Mouse (Mus musculus) stomach, postnatal 0 days (tissue): ENCODE measurements at regions not wholly inside any gene's neighbourhood (a gene's known extent, or its start where the extent isn't known, plus 50 kb on each side); places are given as distances from the start of the nearest gene placed in this dataset.

ENCODE experiments used
- ATAC-seq: fragments of 200-750 bp; cut with Nextera tagmentation; 2 replicates; pipeline ENCODE4 v1.8.0; 2017; ENCODE audit not compliant: low FRiP score, low TSS enrichment
- DNase-seq: peaks from one replicate; pipeline ENCODE4 v3.0.0-alpha.2; 2016; ENCODE audit warnings: low spot score
- H3K27ac ChIP-seq: fragments of 300-500 bp; sonication (generic); replicated peaks from 2 replicates; pipeline ENCODE4 v1.5.1; 2014; ENCODE audit warnings: mild to moderate bottlenecking, control low read depth
- H3K27me3 ChIP-seq: fragments of 300-500 bp; sonication (generic); 2 replicates; pipeline ENCODE4 v1.6.1; 2014; ENCODE audit warnings: low read length; ENCODE audit not compliant: control insufficient read depth, insufficient read depth
- H3K36me3 ChIP-seq: fragments of 300-500 bp; sonication (generic); 2 replicates; pipeline ENCODE4 v1.6.1; 2014; ENCODE audit warnings: low read length, mixed read lengths; ENCODE audit not compliant: control insufficient read depth, insufficient read depth
- H3K4me1 ChIP-seq: fragments of 300-500 bp; sonication (generic); replicated peaks from 2 replicates; pipeline ENCODE4 v1.6.1; 2014; ENCODE audit warnings: antibody characterized with exemption; ENCODE audit not compliant: control insufficient read depth, insufficient read depth
- H3K4me2 ChIP-seq: fragments of 300-500 bp; sonication (generic); replicated peaks from 2 replicates; pipeline ENCODE4 v1.6.1; 2014; ENCODE audit warnings: low read depth, mild to moderate bottlenecking, control low read depth, moderate library complexity
- H3K4me3 ChIP-seq: fragments of 300-500 bp; sonication (generic); 2 replicates; pipeline ENCODE4 v1.5.1; 2014; ENCODE audit warnings: low read depth, low read length, control low read depth
- H3K9ac ChIP-seq: fragments of 300-500 bp; sonication (generic); 2 replicates; pipeline ENCODE4 v1.6.1; 2014; ENCODE audit warnings: mild to moderate bottlenecking, low read length, control low read depth, mixed read lengths
- H3K9me3 ChIP-seq: fragments of 300-500 bp; sonication (generic); 2 replicates; pipeline ENCODE4 v1.6.1; 2016; ENCODE audit warnings: low read length; ENCODE audit not compliant: control insufficient read depth
- CTCF ChIP-seq: IDR thresholded peaks from 2 replicates; pipeline ENCODE4 v1.5.1; 2016; ENCODE audit warnings: antibody characterized with exemption, low read depth, mild to moderate bottlenecking, moderate library complexity
- EP300 ChIP-seq: optimal IDR thresholded peaks from 2 replicates; pipeline ENCODE3; 2016; ENCODE audit warnings: antibody characterized with exemption
- WGBS: fragments of 180-500 bp; shearing (Covaris S2); extraction: QIAGEN DNeasy Blood & Tissue Kit; methylation state at CpG from one replicate; pipeline ENCODE4 v1.1.7; 2014; 5-methylcytosine and 5-hydroxymethylcytosine counted together

GRCm38 (mm10) chr3:123784127-123784526 is 93.5 kb upstream of the Ndst3 start:
- Histone ChIP-seq H3K36me3 (no peaks in the 10 kb centered on the region), H3K27ac (no peak overlapping the region), H3K27me3 (no peaks in the 10 kb centered on the region), H3K9ac (no peak overlapping the region), H3K9me3 (no peaks in the 10 kb centered on the region), H3K4me3 (no peak overlapping the region), H3K4me2 (no peak overlapping the region), H3K4me1 (no peaks in the 10 kb centered on the region)
- 58% methylated on average over 1 of the region's 1 CpGs for WGBS
- TF ChIP-seq EP300 (no peak), CTCF (no peak)
- DNase-seq (no peak), ATAC-seq (no peak)

- DNase-seq (no peak), ATAC-seq (no peak)
- TF ChIP-seq CTCF (no peak), EP300 (no peak)
- H3K27me3 ChIP-seq = no peaks in the 10 kb centered on the region
- no peaks in the 10 kb centered on the region for H3K9me3 ChIP-seq
- no peak overlapping the region for H3K9ac ChIP-seq
- no peak overlapping the region for H3K27ac ChIP-seq
- H3K4me1 ChIP-seq = no peaks in the 10 kb centered on the region
- 82% methylated on average over 1 of the region's 1 CpGs for WGBS
- H3K36me3 ChIP-seq = no peaks in the 10 kb centered on the region
- no peak overlapping the region for H3K4me3 ChIP-seq
- no peak overlapping the region for H3K4me2 ChIP-seq
Measured at GRCm38 (mm10) chr3:123794011-123794410, 103.4 kb upstream of the Ndst3 start.

- Histone ChIP-seq H3K27me3 (no peaks in the 10 kb centered on the region), H3K27ac (no peak overlapping the region), H3K9me3 (no peaks in the 10 kb centered on the region), H3K4me1 (no peaks in the 10 kb centered on the region), H3K36me3 (no peaks in the 10 kb centered on the region), H3K9ac (no peak overlapping the region), H3K4me2 (no peak overlapping the region), H3K4me3 (no peak overlapping the region)
- WGBS = 81% methylated on average over 3 of the region's 3 CpGs
- no peak for TF ChIP-seq EP300
- no peak for TF ChIP-seq CTCF
- no peak for ATAC-seq
- no peak for DNase-seq
Measured at GRCm38 (mm10) chr3:123805338-123805737, 114.7 kb upstream of the Ndst3 start.

- Histone ChIP-seq H3K36me3 (no peaks in the 10 kb centered on the region), H3K27ac (no peak overlapping the region), H3K4me1 (no peaks in the 10 kb centered on the region), H3K9me3 (no peaks in the 10 kb centered on the region), H3K27me3 (no peaks in the 10 kb centered on the region), H3K9ac (no peak overlapping the region), H3K4me3 (no peak overlapping the region), H3K4me2 (no peak overlapping the region)
- ATAC-seq (no peak), DNase-seq (peak; percentile 14)
- WGBS = 87% methylated on average over 1 of the region's 1 CpGs
- TF ChIP-seq CTCF (peak; percentile 40; the same call in 1 of the 2 replicates), EP300 (no peak)
Measured at GRCm38 (mm10) chr3:123806050-123806449, 115.4 kb upstream of the Ndst3 start.

- H3K27me3 ChIP-seq = no peaks in the 10 kb centered on the region
- TF ChIP-seq CTCF (no peak), EP300 (no peak)
- no peaks in the 10 kb centered on the region for H3K36me3 ChIP-seq
- no peaks in the 10 kb centered on the region for H3K4me1 ChIP-seq
- H3K4me3 ChIP-seq = no peak overlapping the region
- ATAC-seq (no peak), DNase-seq (no peak)
- H3K9me3 ChIP-seq = no peaks in the 10 kb centered on the region
- no peak overlapping the region for H3K27ac ChIP-seq
- 87% methylated on average over 1 of the region's 1 CpGs for WGBS
- no peak overlapping the region for H3K9ac ChIP-seq
- no peak overlapping the region for H3K4me2 ChIP-seq
Measured at GRCm38 (mm10) chr3:123806546-123806945, 115.9 kb upstream of the Ndst3 start.

- H3K9ac ChIP-seq = no peak overlapping the region
- 84% methylated on average over 10 of the region's 10 CpGs for WGBS
- no peaks in the 10 kb centered on the region for H3K4me1 ChIP-seq
- H3K4me2 ChIP-seq = no peak overlapping the region
- no peak overlapping the region for H3K27ac ChIP-seq
- TF ChIP-seq CTCF = no peak
- TF ChIP-seq EP300 = no peak
- H3K36me3 ChIP-seq = no peaks in the 10 kb centered on the region
- no peaks in the 10 kb centered on the region for H3K9me3 ChIP-seq
- DNase-seq (no peak), ATAC-seq (no peak)
- no peak overlapping the region for H3K4me3 ChIP-seq
- no peaks in the 10 kb centered on the region for H3K27me3 ChIP-seq
Measured at GRCm38 (mm10) chr3:123810018-123810942, 119.6 kb upstream of the Ndst3 start.
